Mouse (Mus musculus) liver, embryonic 18 days (tissue): Measurements from ENCODE around the gene Exoc2. TPM values are rescaled to one million over a fixed set of nuclear protein-coding genes. Genes with fewer than 3 reads are reported as not detected.

ENCODE experiments used
- polyA plus RNA-seq: library from polyadenylated mRNA; depleted of rRNA; stranded (reverse); fragments of >200 nt; gene quantifications from 2 replicates; pipeline ENCODE4 v1.2.3, GENCODE M21; 2012; rRNA removed

Gene Exoc2
- polyA plus RNA-seq = 5.6 and 6.3 TPM in 2 replicates

GRCm38 (mm10) chr13:30973501-30974246 lies at the start of gene Exoc2, which contains the start of gene Gm5447:
TSS of gene Exoc2 (minus strand) at chr13:30974093.
TSS of gene Gm5447 (plus strand) at chr13:30974204.

GRCm38 (mm10) chr13:30947540-30947939 lies 26.4 kb downstream of the Exoc2 start, which contains the start of gene Hus1b:
TSS of gene Hus1b (minus strand) at chr13:30947759.

Other genes starting within 250 kb of the Exoc2 start
- 1.6 and 2.0 TPM in 2 replicates for gene Irf4, start 224.9 kb downstream of the Exoc2 start, polyA plus RNA-seq
- 0.05 and 0.07 TPM in 2 replicates for gene Hus1b, start 26.3 kb downstream of the Exoc2 start, polyA plus RNA-seq
- 0.01 TPM in 1 of 2 replicates, not detected in the other for gene Gm5447, start 111 bp upstream of the Exoc2 start, polyA plus RNA-seq